Mouse (Mus musculus) kidney, postnatal 0 days (tissue): ENCODE data around the gene Cth. TPM values are rescaled to one million over a fixed set of nuclear protein-coding genes. Genes with fewer than 3 reads are reported as not detected.
"Not testable (repeated sequence)": the region's sequence is repeated elsewhere in the genome, so short reads cannot be mapped to it uniquely, and the experiment has no call there.

Source experiments
- ATAC-seq: fragments of 200-750 bp; cut with Nextera tagmentation; replicated peaks from 2 replicates; pipeline ENCODE4 v1.8.0; 2017; ENCODE audit warnings: low read depth, moderate number of reproducible peaks, moderate TSS enrichment, moderate library complexity; ENCODE audit not compliant: low FRiP score
- DNase-seq: peaks from one replicate; pipeline ENCODE4 v3.0.0-alpha.2; 2016; ENCODE audit warnings: low spot score
- H3K27ac ChIP-seq: fragments of 300-500 bp; sonication (generic); 2 replicates; pipeline ENCODE4 v1.5.1; 2014; ENCODE audit warnings: mild to moderate bottlenecking
- H3K27me3 ChIP-seq: fragments of 300-500 bp; sonication (generic); 2 replicates; pipeline ENCODE4 v1.6.1; 2014; ENCODE audit warnings: low read length, mixed read lengths; ENCODE audit not compliant: insufficient read depth
- H3K36me3 ChIP-seq: fragments of 300-500 bp; sonication (generic); 2 replicates; pipeline ENCODE4 v1.6.1; 2014; ENCODE audit warnings: low read length, mixed read lengths; ENCODE audit not compliant: insufficient read depth
- H3K4me1 ChIP-seq: fragments of 300-500 bp; sonication (generic); replicated peaks from 2 replicates; pipeline ENCODE4 v1.6.1; 2014; ENCODE audit warnings: antibody characterized with exemption, low read length, mixed read lengths; ENCODE audit not compliant: insufficient read depth
- H3K4me2 ChIP-seq: fragments of 300-500 bp; sonication (generic); 2 replicates; pipeline ENCODE4 v1.6.1; 2014; ENCODE audit warnings: mild to moderate bottlenecking, low read length, moderate library complexity, mixed read lengths
- H3K4me3 ChIP-seq: fragments of 300-500 bp; sonication (generic); replicated peaks from 2 replicates; pipeline ENCODE4 v1.5.1; 2014; ENCODE audit warnings: low read depth, low read length
- H3K9ac ChIP-seq: fragments of 300-500 bp; sonication (generic); 2 replicates; pipeline ENCODE4 v1.6.1; 2014; ENCODE audit warnings: low read depth, low read length
- H3K9me3 ChIP-seq: fragments of 300-500 bp; sonication (generic); replicated peaks from 2 replicates; pipeline ENCODE4 v1.6.1; 2016; ENCODE audit warnings: low read length, inconsistent platforms, mixed read lengths
- CTCF ChIP-seq: IDR thresholded peaks from 2 replicates; pipeline ENCODE4 v1.5.1; 2016; ENCODE audit warnings: antibody characterized with exemption, low read depth, mild to moderate bottlenecking, moderate library complexity
- WGBS: fragments of 180-500 bp; shearing (Covaris S2); extraction: QIAGEN DNeasy Blood & Tissue Kit; methylation state at CpG from one replicate; pipeline ENCODE4 v1.1.7; 2014; 5-methylcytosine and 5-hydroxymethylcytosine counted together
- polyA plus RNA-seq: library from polyadenylated mRNA; unstranded; fragments of >200 nt; fragmentation: Nextera tagmentation; extraction: Ambion mirVana; gene quantifications from 2 replicates; pipeline ENCODE4 v1.2.1, GENCODE M21; 2015

Cth gene
- polyA plus RNA-seq, 1 experiment from 2014 or later: 83.6 TPM

DNA sequence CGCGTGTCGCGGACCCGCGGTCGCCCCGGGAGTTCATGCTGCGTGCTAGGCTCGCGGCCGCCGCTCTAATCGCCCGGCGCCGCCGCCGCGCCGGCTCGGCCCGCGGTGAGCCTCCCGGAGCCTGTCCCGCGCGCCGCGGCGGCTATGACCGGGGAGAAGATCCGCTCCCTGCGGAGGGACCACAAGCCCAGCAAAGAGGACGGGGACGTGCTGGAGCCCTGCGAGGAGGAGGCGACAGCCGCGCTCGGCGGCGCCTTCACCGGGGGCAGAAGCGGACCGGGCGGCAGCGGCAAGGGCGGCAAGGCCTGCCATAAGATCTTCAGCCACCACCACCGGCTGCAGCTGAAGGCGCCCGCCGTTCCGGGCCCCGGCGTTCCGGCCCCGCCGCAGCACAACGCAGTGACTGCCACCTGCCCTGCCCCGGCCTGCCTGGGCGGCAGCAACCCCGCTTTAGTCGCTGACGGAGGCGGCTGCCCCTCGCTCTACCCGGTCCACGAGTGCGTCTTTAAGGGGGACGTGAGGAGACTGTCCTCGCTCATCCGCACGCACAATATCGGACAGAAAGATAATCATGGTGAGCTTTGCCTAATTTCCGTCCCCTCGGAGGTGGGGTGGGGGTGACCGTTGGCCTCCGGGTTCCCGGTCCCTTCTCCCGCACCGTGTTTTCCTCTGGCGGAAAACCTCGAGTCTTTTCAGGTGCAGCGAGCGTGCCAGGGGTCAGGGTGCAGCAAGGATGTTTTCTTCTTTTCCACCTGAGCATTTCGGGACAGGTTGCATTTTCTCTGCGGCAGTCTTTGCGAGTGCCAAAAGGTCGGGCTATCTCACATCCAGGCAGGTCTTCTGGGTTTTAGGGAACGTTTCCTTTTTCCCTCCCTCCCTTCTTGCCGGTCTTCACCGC, 22.8 kb upstream of the Cth start:
- H3K4me3 ChIP-seq: peak overlapping the region; percentile 93
- WGBS: under 1% methylated on average over 93 of the region's 93 CpGs
- no peak for TF ChIP-seq CTCF
- H3K4me1 ChIP-seq: peaks cover 3% of the 10 kb centered on the region; the same call in 1 of the 2 replicates
- peak; percentile 15 for DNase-seq
- peak; percentile 66 for ATAC-seq
- no peaks in the 10 kb centered on the region for H3K36me3 ChIP-seq
- H3K27me3 ChIP-seq: no peaks in the 10 kb centered on the region
- peak overlapping the region; percentile 93 for H3K4me2 ChIP-seq
- H3K9ac ChIP-seq: peak overlapping the region; percentile 92
- peak overlapping the region; percentile 94 for H3K27ac ChIP-seq
- no peaks in the 10 kb centered on the region for H3K9me3 ChIP-seq

GRCm38 (mm10) chr3:157946843-157947358, 22.0 kb upstream of the Cth start, which contains the start of gene Ankrd13c:
TSS of gene Ankrd13c (plus strand) at chr3:157947239.
- no peaks in the 10 kb centered on the region for H3K9me3 ChIP-seq
- WGBS: under 1% methylated on average over 45 of the region's 45 CpGs
- H3K27me3 ChIP-seq: no peaks in the 10 kb centered on the region
- peak within 1 kb of the TSS; percentile 94 for H3K27ac ChIP-seq
- DNase-seq (peak; percentile 95), ATAC-seq (peak; percentile 99)
- H3K4me2 ChIP-seq: peak within 1 kb of the TSS; percentile 93
- H3K36me3 ChIP-seq: no peaks in the 10 kb centered on the region
- peak within 1 kb of the TSS; percentile 93 for H3K4me3 ChIP-seq
- no peak for TF ChIP-seq CTCF
- H3K9ac ChIP-seq: peak within 1 kb of the TSS; percentile 92
- H3K4me1 ChIP-seq: peaks cover 3% of the 10 kb centered on the region; the same call in 1 of the 2 replicates

GRCm38 (mm10) chr3:157938585-157938984, 13.7 kb upstream of the Cth start:
- no peak for TF ChIP-seq CTCF

GRCm38 (mm10) chr3:157934301-157934823, 9.5 kb upstream of the Cth start:
- Histone ChIP-seq H3K4me1 (no peaks in the 10 kb centered on the region), H3K36me3 (no peaks in the 10 kb centered on the region), H3K27me3 (no peaks in the 10 kb centered on the region), H3K9ac (no peak overlapping the region), H3K27ac (no peak overlapping the region), H3K4me3 (no peak overlapping the region), H3K9me3 (no peaks in the 10 kb centered on the region), H3K4me2 (no peak overlapping the region)
- WGBS: 77% methylated on average over 3 of the region's 3 CpGs
- ATAC-seq (no peak), DNase-seq (no peak)
- TF ChIP-seq CTCF: no peak

More at GRCm38 (mm10) chr3:157938585-157938984, 13.7 kb upstream of the Cth start:
- ATAC-seq (no peak), DNase-seq (no peak)
- H3K4me1 ChIP-seq: no peaks in the 10 kb centered on the region
- no peaks in the 10 kb centered on the region for H3K36me3 ChIP-seq
- no peak overlapping the region for H3K4me3 ChIP-seq
- no peak overlapping the region for H3K4me2 ChIP-seq
- 57% methylated on average over 2 of the region's 2 CpGs for WGBS
- H3K9me3 ChIP-seq: no peaks in the 10 kb centered on the region
- no peaks in the 10 kb centered on the region for H3K27me3 ChIP-seq
- no peak overlapping the region for H3K9ac ChIP-seq
- H3K27ac ChIP-seq: no peak overlapping the region

DNA sequence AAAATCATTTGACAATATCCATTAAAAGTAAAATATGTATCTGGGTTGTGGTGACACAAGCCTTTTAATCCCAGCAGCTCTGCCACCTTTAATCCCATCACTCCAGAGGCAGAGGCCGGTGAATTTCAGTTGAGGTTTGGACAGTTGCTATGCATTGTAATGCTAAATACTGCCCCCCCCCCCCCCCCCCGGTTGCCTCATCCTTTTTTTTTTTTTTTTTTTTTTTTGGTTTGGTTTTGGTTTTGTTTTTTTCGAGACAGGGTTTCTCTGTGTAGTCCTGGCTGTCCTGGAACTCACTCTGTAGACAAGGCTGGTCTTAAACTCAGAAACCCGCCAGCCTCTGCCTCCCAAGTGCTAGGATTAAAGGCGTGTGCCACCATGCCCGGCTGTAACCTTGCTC, 8.3 kb upstream of the Cth start:
- not testable (repeated sequence) for ATAC-seq, H3K27ac ChIP-seq, H3K9ac ChIP-seq

DNA sequence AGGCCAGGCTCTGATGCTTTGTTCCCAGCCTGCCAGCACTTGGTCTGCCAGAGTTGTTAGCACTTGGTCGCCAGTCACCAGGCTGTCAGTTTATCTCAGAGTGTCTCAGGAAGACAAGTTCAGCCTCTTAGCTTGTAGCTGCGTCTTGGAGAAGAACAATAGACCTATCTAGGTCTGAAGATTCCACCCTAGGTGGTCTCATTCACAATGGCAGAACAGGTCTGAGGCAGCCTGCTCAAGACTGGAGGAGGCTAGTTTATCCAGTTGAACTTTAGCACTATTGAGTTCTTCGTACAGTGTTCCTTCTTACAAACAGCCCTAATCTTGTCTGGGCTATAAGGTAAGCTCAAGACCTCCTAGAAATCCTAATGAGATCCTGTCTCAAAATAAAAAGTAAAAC, 7.2 kb upstream of the Cth start:
- Histone ChIP-seq H3K4me2 (no peak overlapping the region), H3K9ac (no peak overlapping the region), H3K27ac (0 out of 2 replicates have a peak overlapping the region, but pooled peaks have one; percentile 19), H3K4me3 (no peak overlapping the region), H3K4me1 (no peaks in the 10 kb centered on the region), H3K36me3 (no peaks in the 10 kb centered on the region), H3K27me3 (no peaks in the 10 kb centered on the region), H3K9me3 (no peaks in the 10 kb centered on the region)
- DNase-seq: no peak
- WGBS: 38% methylated on average over 3 of the region's 3 CpGs
- peak; percentile 55; the same call in 1 of the 2 replicates for ATAC-seq
- no peak for TF ChIP-seq CTCF

More for the DNA sequence above, 8.3 kb upstream of the Cth start:
- H3K4me1 ChIP-seq, H3K27me3 ChIP-seq, H3K4me2 ChIP-seq, H3K36me3 ChIP-seq, H3K4me3 ChIP-seq, DNase-seq, H3K9me3 ChIP-seq: not testable (repeated sequence)
- WGBS: 80% methylated on average over 5 of the region's 6 CpGs
